Mouse (Mus musculus): ENCODE measurements around the gene Rundc1.
"Not testable (repeated sequence)": the region's sequence is repeated elsewhere in the genome, so short reads cannot be mapped to it uniquely, and the experiment has no call there.

The Rundc1 gene

GRCm38 (mm10) chr11:101467477-101468262, 42.8 kb downstream of the Rundc1 start:
- DNase-seq (ENCODE audit: low spot score): peak; percentile 41

GRCm38 (mm10) chr11:101468263-101468688, 43.4 kb downstream of the Rundc1 start:
- peak; percentile 28 for DNase-seq (ENCODE audit: low spot score)

DNA sequence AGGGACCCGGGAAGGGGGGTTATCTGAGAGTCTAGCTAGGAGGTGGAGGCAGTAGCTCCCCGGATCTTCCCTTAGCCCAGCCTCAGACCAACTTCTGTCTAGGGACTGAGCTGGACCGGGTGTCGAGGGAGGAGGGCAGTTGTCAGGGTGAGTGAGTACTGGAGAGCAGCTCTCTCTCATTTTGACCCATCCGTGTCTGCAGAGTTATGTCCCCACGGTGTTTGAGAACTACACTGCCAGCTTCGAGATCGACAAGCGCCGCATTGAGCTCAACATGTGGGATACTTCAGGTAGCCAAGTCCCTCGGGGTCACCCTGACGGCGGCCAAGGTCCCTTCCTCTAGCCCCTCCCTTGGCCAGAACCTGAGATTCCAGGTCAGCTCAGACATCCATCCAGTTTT, 43.8 kb downstream of the Rundc1 start:
- no peak for DNase-seq (ENCODE audit: low spot score)

- no peak for DNase-seq (ENCODE audit: low spot score)
These were observed 44.3 kb downstream of the Rundc1 start for GRCm38 (mm10) chr11:101469155-101469554.

GRCm38 (mm10) chr11:101470206-101470605, 45.3 kb downstream of the Rundc1 start:
- DNase-seq (ENCODE audit: low spot score): no peak

DNA sequence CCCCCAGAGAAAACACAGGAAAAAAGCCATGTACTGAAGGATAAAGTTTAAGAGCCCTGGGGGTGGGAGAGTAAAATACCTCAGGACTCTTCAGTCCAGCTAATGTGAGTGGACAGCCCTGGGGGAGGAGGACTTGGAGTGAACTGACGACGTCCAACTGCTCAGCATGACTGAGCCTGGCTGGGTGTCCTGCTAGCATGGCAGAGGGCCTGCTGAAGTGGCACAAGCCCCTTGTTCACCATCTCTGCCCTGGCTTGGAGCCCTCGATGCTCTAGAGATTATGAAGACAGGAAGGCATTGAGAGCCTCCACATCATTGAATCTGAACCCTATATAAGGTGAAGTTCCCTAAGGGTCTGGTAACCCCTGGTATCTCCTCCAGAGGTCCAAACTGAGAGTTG, 47.0 kb downstream of the Rundc1 start:
- no peak for DNase-seq (ENCODE audit: low spot score)

DNA sequence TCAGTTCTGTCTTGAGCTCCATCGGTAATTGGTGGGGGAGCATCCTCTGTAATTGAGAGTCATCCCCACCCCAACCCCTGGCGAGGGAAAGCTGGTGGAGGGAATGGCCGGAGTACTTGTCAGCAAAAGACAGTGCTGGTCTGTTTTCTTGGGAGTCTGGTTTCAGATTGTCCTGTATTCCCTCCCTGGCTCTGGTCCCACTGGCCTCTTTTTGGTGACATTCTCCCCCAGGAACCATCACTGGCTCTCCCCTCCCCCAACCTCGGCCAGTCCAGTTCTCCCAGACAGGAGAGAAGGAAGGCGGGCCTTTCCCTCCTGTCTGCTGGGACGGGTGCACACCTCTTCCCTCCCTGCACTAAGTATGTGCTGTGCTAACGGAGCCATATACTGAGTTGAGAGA, 47.5 kb downstream of the Rundc1 start:
- DNase-seq (ENCODE audit: low spot score): no peak

GRCm38 (mm10) chr11:101473686-101474085, 48.8 kb downstream of the Rundc1 start:
- DNase-seq (ENCODE audit: low spot score): not testable (repeated sequence)

GRCm38 (mm10) chr11:101474298-101474697, 49.4 kb downstream of the Rundc1 start:
- no peak for DNase-seq (ENCODE audit: low spot score)

GRCm38 (mm10) chr11:101476361-101476760, 51.5 kb downstream of the Rundc1 start:
- DNase-seq (ENCODE audit: low spot score): not testable (repeated sequence)

GRCm38 (mm10) chr11:101477194-101477551, 52.3 kb downstream of the Rundc1 start:
- DNase-seq (ENCODE audit: low spot score): no peak

DNA sequence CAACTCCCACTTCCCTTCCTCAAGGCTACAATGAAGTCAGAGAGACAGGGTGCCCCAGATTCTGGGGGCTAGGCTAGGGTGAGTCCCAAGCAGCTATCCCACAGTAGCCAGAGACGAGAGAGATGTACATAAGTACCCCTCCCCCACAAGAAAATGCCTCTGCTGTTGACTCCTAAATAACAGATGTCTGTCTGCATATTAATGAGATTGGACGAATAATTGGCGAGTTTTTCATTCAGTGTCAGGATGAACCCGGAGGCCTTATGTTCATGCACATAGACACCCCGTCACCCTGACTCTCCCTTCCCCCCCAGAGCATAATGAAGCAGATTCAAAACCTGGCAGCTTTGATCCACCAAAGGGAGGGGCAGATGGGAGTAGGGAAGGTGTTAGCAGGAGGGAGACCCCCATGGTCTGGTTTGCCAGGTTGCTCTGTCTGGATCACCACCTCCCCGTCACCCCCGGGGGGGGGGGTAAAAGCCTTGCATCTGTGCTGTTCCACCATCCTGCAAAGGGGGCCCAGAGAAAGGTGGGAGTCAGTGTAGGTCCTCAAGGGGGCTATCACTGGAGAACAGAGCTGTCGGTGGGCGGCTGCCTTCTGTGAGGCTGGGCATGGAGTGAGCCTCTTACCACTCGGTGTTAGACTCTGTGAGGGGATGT, 52.8 kb downstream of the Rundc1 start:
- no peak for DNase-seq (ENCODE audit: low spot score)

DNA sequence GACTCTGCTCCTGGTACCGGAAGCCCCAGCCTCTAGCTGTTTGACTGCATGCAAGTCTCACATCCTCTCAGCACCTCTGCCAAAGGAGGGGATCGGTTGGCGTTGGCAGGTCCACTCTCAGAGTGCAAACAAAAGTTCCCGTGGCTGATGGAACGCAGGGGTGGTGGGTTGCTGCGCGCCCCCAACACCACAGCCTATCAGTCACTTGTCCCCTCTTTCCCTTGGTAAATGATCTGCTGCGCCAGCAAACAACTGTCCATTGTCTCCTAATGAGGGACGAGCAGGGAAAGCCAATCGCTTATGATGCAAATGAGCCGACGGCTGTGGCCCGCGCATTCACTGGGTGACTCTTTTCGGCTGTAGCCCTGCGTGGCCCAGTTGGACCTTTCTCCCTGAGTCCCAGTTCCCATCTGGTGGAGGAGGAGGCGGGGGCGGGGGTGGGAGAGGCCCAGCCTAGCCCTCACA, 54.3 kb downstream of the Rundc1 start:
- DNase-seq (ENCODE audit: low spot score): no peak

- DNase-seq (ENCODE audit: low spot score): no peak
These were observed 56.0 kb downstream of the Rundc1 start for GRCm38 (mm10) chr11:101480912-101481311.

GRCm38 (mm10) chr11:101483804-101484203, 58.9 kb downstream of the Rundc1 start:
- DNase-seq (ENCODE audit: low spot score): no peak

DNA sequence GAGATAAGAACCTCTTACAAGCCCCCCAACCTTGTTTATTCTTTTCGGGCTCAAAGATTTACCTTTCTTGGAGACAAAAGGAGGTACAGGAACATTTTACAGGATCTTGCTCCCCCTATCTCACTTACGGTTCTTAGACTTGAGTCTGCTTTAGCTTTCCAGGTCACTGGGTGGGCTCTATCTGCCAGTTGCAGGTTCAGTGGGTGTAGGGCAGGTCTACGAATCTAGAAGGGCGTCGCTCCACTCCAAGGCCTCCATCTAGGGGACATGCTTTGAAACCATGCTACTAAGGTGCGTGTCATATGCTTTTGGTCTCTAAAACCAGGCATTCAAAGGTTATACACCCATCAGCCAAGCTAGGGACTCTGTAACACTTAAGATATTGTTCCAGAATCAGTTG, 59.4 kb downstream of the Rundc1 start:
- no peak for DNase-seq (ENCODE audit: low spot score)

GRCm38 (mm10) chr11:101484814-101485213, 59.9 kb downstream of the Rundc1 start:
- DNase-seq (ENCODE audit: low spot score): no peak
